Mouse (Mus musculus) urinary bladder, postnatal 25 days (tissue): ENCODE results near the gene Ubald2.

Source experiments
- DNase-seq: peaks from one replicate; pipeline ENCODE4 v3.0.0; 2022; ENCODE audit warnings: low spot score

Ubald2 gene

GRCm38 (mm10) chr11:116434287-116434966 is 533 bp downstream of the Ubald2 start:
- peak; percentile 65 for DNase-seq

GRCm38 (mm10) chr11:116434967-116435752 is 1.3 kb downstream of the Ubald2 start:
- DNase-seq: no peak

GRCm38 (mm10) chr11:116435992-116436724 is 2.3 kb downstream of the Ubald2 start:
- DNase-seq: no peak

- DNase-seq: no peak
Observed at GRCm38 (mm10) chr11:116436725-116437331, 2.9 kb downstream of the Ubald2 start.

- no peak for DNase-seq
Observed at GRCm38 (mm10) chr11:116437541-116437940, 3.6 kb downstream of the Ubald2 start.

- no peak for DNase-seq
Observed at GRCm38 (mm10) chr11:116439269-116440240, 5.7 kb downstream of the Ubald2 start.

GRCm38 (mm10) chr11:116440408-116441068 is 6.6 kb downstream of the Ubald2 start:
- DNase-seq: no peak

- DNase-seq: no peak
Observed at GRCm38 (mm10) chr11:116442129-116442866, 8.4 kb downstream of the Ubald2 start.

GRCm38 (mm10) chr11:116442867-116443177 is 8.9 kb downstream of the Ubald2 start:
- no peak for DNase-seq

GRCm38 (mm10) chr11:116443311-116443710 is 9.4 kb downstream of the Ubald2 start:
- DNase-seq: no peak

- no peak for DNase-seq
Observed at GRCm38 (mm10) chr11:116443935-116444334, 10.0 kb downstream of the Ubald2 start.

- peak; percentile 95 for DNase-seq
Observed at GRCm38 (mm10) chr11:116445596-116446307, 11.9 kb downstream of the Ubald2 start.

GRCm38 (mm10) chr11:116446308-116446887 is 12.5 kb downstream of the Ubald2 start:
- DNase-seq: no peak

GRCm38 (mm10) chr11:116447822-116448221 is 13.9 kb downstream of the Ubald2 start:
- no peak for DNase-seq

- DNase-seq: no peak
Observed at GRCm38 (mm10) chr11:116449341-116449740, 15.4 kb downstream of the Ubald2 start.

- no peak for DNase-seq
Observed at GRCm38 (mm10) chr11:116453889-116454288, 20.0 kb downstream of the Ubald2 start.

GRCm38 (mm10) chr11:116456234-116456633 is 22.3 kb downstream of the Ubald2 start:
- DNase-seq: no peak

- no peak for DNase-seq
Observed at GRCm38 (mm10) chr11:116459786-116460185, 25.9 kb downstream of the Ubald2 start.

- DNase-seq: no peak
Observed at GRCm38 (mm10) chr11:116463338-116463737, 29.4 kb downstream of the Ubald2 start.
